Mouse (Mus musculus): Measurements from ENCODE around the gene Col13a1.

Gene Col13a1

GRCm38 (mm10) chr10:61831251-61831650 lies 147.7 kb downstream of the Col13a1 start:
- no peak for DNase-seq (ENCODE audit: extremely low spot score, low spot score)

- no peak for DNase-seq (ENCODE audit: extremely low spot score, low spot score)
These were observed 148.1 kb downstream of the Col13a1 start for GRCm38 (mm10) chr10:61830817-61831216.

- no peak for DNase-seq (ENCODE audit: extremely low spot score, low spot score)
These were observed 149.9 kb downstream of the Col13a1 start for GRCm38 (mm10) chr10:61829046-61829445.

DNA sequence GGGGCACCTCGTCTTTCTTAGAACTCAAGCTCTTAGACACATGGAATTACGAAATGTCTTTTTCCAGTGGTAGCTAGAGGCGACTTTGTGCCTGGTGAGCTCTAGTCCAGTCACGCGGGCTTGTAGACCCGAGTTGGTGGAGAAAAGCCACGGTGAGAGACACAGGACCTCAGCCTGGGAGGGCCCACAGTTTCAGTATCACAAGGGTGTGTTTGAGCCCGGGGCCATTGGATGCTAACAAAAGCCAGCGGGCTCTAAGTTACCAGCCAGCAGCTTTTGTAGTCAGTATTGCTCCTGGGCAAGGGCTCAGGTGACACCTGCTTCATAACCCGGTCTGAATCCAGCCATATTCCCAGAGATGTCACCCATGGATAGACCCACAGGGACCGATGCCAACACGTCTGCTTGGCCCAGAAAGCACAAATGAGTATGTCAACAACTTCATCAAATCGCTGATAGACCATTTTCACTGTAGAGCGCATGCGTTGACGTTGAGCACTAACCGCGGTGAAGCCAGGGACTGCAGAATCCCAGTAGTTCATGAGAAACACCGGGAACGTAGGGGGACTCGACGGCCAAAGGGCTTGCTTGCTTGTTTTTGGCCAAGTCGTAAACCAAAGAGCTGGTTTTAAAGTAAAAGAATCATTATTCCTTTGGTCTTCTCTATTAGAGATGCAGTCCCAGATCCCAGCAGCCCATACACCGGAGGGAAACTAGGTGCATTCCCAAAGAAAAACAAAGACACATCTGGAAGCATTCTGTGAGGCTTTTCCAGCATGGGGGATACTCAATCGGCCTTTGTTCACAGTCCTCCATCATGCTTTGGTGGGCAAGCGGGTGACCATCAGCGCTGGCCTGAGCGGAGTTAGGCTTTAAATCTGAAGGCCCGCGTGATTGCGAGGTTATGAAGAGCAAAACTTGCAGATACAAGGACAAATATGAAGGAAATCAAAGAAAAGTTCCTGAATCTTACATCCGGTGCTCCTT lies 150.7 kb downstream of the Col13a1 start:
- peak; percentile 46 for DNase-seq (ENCODE audit: extremely low spot score, low spot score)

DNA sequence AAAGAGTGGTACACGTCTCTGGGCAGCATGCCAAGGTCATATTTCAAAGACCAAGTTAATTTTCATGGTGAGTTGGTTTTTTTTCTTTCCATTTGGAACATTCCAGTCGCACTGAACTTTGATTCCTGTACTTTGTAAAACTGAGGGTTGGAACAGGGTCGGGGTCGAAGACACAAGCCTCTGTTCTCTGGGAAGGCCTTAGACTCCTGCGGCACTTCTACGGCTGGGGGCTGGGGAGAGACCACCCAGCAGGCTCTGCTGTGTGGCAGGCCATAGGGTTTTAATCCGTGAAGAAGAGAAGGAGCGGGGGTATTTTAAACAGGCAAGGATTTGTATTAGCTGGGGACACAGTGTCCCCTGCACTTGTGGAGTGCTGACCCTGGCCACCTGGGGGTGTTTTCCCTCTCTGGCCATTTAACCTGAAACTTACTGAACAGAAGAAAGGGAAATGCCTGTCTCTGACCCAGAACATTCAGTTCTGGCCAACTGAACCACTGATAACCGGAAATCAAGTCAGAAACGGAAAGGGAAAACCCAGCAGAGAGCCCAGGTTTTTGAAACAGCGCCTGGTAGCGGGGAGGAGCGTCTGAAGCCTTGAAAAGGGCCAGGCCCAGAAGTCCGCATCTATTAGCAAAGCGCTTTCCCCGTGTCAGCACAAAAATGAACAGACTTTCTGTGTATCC lies 152.0 kb downstream of the Col13a1 start:
- DNase-seq (ENCODE audit: extremely low spot score, low spot score): peak; percentile 48

GRCm38 (mm10) chr10:61825979-61826752 lies 152.7 kb downstream of the Col13a1 start:
- DNase-seq (ENCODE audit: extremely low spot score, low spot score): no peak

DNA sequence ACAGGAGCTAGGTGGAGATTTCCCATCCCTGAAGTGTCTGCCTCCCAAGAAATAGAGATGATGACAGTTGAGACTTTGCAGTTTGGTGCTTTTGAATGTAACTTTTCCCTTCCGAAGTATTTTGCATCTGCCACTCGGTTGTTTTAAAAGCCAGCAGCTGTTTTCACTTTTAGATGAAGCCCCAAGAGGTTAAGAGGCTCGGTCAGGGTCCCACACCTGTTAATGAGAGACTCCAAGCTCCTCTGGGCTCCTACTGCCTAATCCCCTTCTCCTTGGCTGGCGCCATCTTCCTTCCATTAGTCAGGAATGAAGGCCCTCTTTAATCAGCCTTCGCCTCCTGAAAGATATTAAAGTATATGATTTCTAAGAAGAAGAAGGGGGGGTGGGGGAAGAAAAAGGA lies 153.4 kb downstream of the Col13a1 start:
- DNase-seq (ENCODE audit: extremely low spot score, low spot score): no peak

- DNase-seq (ENCODE audit: extremely low spot score, low spot score): no peak
These were observed 155.2 kb downstream of the Col13a1 start for GRCm38 (mm10) chr10:61823731-61824115.

GRCm38 (mm10) chr10:61822968-61823730 lies 155.8 kb downstream of the Col13a1 start:
- peak; percentile 62 for DNase-seq (ENCODE audit: extremely low spot score, low spot score)

GRCm38 (mm10) chr10:61820050-61820449 lies 158.9 kb downstream of the Col13a1 start:
- DNase-seq (ENCODE audit: extremely low spot score, low spot score): no peak

GRCm38 (mm10) chr10:61811987-61812386 lies 166.9 kb downstream of the Col13a1 start:
- DNase-seq (ENCODE audit: extremely low spot score, low spot score): no peak

GRCm38 (mm10) chr10:61798133-61798576 lies 180.8 kb downstream of the Col13a1 start:
- DNase-seq (ENCODE audit: extremely low spot score, low spot score): no peak

- no peak for DNase-seq (ENCODE audit: extremely low spot score, low spot score)
These were observed 183.4 kb downstream of the Col13a1 start for GRCm38 (mm10) chr10:61795458-61795857.

- no peak for DNase-seq (ENCODE audit: extremely low spot score, low spot score)
These were observed 183.9 kb downstream of the Col13a1 start for GRCm38 (mm10) chr10:61794971-61795370.

GRCm38 (mm10) chr10:61793015-61793414 lies 185.9 kb downstream of the Col13a1 start:
- DNase-seq (ENCODE audit: extremely low spot score, low spot score): no peak

DNA sequence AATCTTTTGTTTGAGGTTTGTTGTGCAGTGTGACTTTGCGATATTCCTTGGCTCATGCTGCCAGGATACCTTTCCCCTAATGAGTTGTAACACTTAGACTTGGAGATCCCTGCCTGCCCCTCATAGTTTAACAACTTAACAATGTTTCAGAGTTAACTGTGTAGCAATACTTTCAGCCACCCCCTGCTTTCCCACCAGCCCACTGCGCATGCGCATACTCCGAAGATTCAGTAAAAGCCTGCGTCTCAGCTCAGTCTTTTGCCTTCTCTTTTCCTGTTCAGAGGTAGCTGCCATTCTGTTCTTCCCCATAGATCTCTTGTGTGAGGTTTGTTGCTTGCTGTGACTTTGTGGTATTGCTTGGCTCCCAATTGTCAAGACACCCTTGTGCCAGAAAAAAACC lies 190.4 kb downstream of the Col13a1 start:
- DNase-seq (ENCODE audit: extremely low spot score, low spot score): no peak

Measured in neural tube, embryonic 10.5 days (tissue).